31 mouse cellular contexts compared by ENCODE assay signal in genomic region chr10:24271077-24271637, GRCm38 (mm10). TPM values are rescaled to one million over a fixed set of nuclear protein-coding genes. Genes with fewer than 3 reads are reported as not detected.
DNase-seq lines count a peak whose midpoint lies in the region; ATAC-seq and TF ChIP-seq lines count a peak whose summit lies in the region.
"Had no signal": no experiment of that assay in that cellular context is flagged by ENCODE, and none has a peak within 500 bp of the region (broad histone marks: within the 10 kb centered on the region; RNA-seq: fewer than 3 reads in every experiment).

No protein-coding gene starts in this region.

- ATAC-seq in heart, embryonic 16.5 days (replicated peaks; ENCODE audit: extremely low read depth, insufficient read depth, low FRiP score) = no peak
- ATAC-seq in heart, embryonic 11.5 days (replicated peaks; ENCODE audit: insufficient number of reproducible peaks, low FRiP score, low TSS enrichment) = no peak
- ATAC-seq in kidney, postnatal 0 days (replicated peaks; ENCODE audit: low FRiP score, low read depth) = no peak
- ATAC-seq: forebrain, postnatal 0 days; hindbrain, postnatal 0 days; intestine, postnatal 0 days; midbrain, embryonic 16.5 days had no signal

- H3K9ac ChIP-seq in heart, embryonic 16.5 days (ENCODE audit: low read length) = no peak overlapping the region
- no peak overlapping the region for H3K9ac ChIP-seq in heart, embryonic 11.5 days (ENCODE audit: low read depth, low read length)
- no peak overlapping the region for H3K9ac ChIP-seq in kidney, postnatal 0 days (ENCODE audit: low read depth, low read length)
- H3K9ac ChIP-seq: forebrain, embryonic 12.5 days; forebrain, postnatal 0 days; heart, embryonic 13.5 days; hindbrain, embryonic 12.5 days; limb, embryonic 12.5 days; neural tube, embryonic 12.5 days had no signal

- no peak overlapping the region for H3K4me3 ChIP-seq in heart, embryonic 16.5 days (ENCODE audit: low read length)
- no peak overlapping the region for H3K4me3 ChIP-seq in heart, embryonic 11.5 days (ENCODE audit: low read depth, low read length)
- H3K4me3 ChIP-seq in kidney, postnatal 0 days (replicated peaks; ENCODE audit: low read depth, low read length) = no peak overlapping the region
- H3K4me3 ChIP-seq: erythroblast, embryonic 14.5 days; forebrain, embryonic 12.5 days; heart, embryonic 13.5 days; hindbrain, embryonic 12.5 days; left cerebral cortex, adult 2 months; limb, embryonic 12.5 days; midbrain, embryonic 10.5 days; neural tube, embryonic 12.5 days had no signal

- peak overlapping the region; percentile 39; the same call in 1 of the 2 replicates for H3K27ac ChIP-seq in heart, embryonic 16.5 days (ENCODE audit: low read length)
- no peak overlapping the region for H3K27ac ChIP-seq in heart, embryonic 11.5 days (ENCODE audit: low read depth, low read length)
- H3K27ac ChIP-seq in kidney, postnatal 0 days = 0 out of 2 replicates have a peak overlapping the region, but pooled peaks have one; percentile 42
- H3K27ac ChIP-seq: forebrain, embryonic 12.5 days; heart, embryonic 13.5 days; hindbrain, embryonic 12.5 days; hindbrain, postnatal 0 days; left cerebral cortex, adult 2 months; limb, embryonic 12.5 days; midbrain, embryonic 10.5 days; neural tube, embryonic 12.5 days had no signal

- H3K36me3 ChIP-seq in heart, embryonic 16.5 days (ENCODE audit: control insufficient read depth, insufficient read depth) = no peaks in the 10 kb centered on the region
- no peaks in the 10 kb centered on the region for H3K36me3 ChIP-seq in heart, embryonic 11.5 days (ENCODE audit: control insufficient read depth, insufficient read depth, low read length)
- H3K36me3 ChIP-seq in kidney, postnatal 0 days (ENCODE audit: insufficient read depth, low read length) = no peaks in the 10 kb centered on the region
- H3K36me3 ChIP-seq: forebrain, embryonic 12.5 days; heart, embryonic 13.5 days; hindbrain, embryonic 12.5 days; limb, embryonic 12.5 days; midbrain, embryonic 10.5 days; neural tube, embryonic 12.5 days had no signal

- no peak for DNase-seq in kidney, postnatal 0 days (ENCODE audit: low spot score)
- no peak for DNase-seq in kidney, adult 18-20 months
- DNase-seq in 416B (ENCODE audit: low read depth) = peak; percentile 72
- DNase-seq in fibroblast of lung, adult 2 months (ENCODE audit: low read depth) = peak; percentile 17
- DNase-seq in right cerebral cortex, postnatal 10 days (ENCODE audit: low spot score in 2 of 2) = no peak
- DNase-seq: adrenal gland, adult 2 months; adrenal gland, postnatal 36 days; cerebellum, adult 2 months; cerebellum, postnatal 14 days; forebrain, postnatal 0 days; gastrocnemius, postnatal 25 days; heart, adult 18-20 months; heart, postnatal 36 days; kidney, postnatal 14 days; lung, postnatal 10 days; right cerebral cortex, adult 18-20 months; right cerebral cortex, postnatal 4 days had no signal

- no peaks in the 10 kb centered on the region for H3K27me3 ChIP-seq in heart, embryonic 16.5 days (ENCODE audit: control insufficient read depth, insufficient read depth, low read length)
- H3K27me3 ChIP-seq in heart, embryonic 11.5 days (ENCODE audit: control insufficient read depth, insufficient read depth, low read length) = no peaks in the 10 kb centered on the region
- no peaks in the 10 kb centered on the region for H3K27me3 ChIP-seq in kidney, postnatal 0 days (ENCODE audit: insufficient read depth, low read length)
- H3K27me3 ChIP-seq: forebrain, embryonic 12.5 days; heart, embryonic 13.5 days; hindbrain, embryonic 12.5 days; neural tube, embryonic 12.5 days had no signal

- no peak for TF ChIP-seq CTCF in kidney, postnatal 0 days (IDR thresholded peaks at IDR 0.05; ENCODE audit: low read depth)

- H3K9me3 ChIP-seq in heart, embryonic 16.5 days (replicated peaks; ENCODE audit: control insufficient read depth, low read length) = no peaks in the 10 kb centered on the region
- no peaks in the 10 kb centered on the region for H3K9me3 ChIP-seq in heart, embryonic 11.5 days (replicated peaks; ENCODE audit: control insufficient read depth, low read length)
- H3K9me3 ChIP-seq in kidney, postnatal 0 days (replicated peaks; ENCODE audit: low read length) = no peaks in the 10 kb centered on the region
- H3K9me3 ChIP-seq: forebrain, embryonic 12.5 days; heart, embryonic 13.5 days; hindbrain, embryonic 12.5 days; limb, embryonic 12.5 days; midbrain, embryonic 10.5 days; neural tube, embryonic 12.5 days had no signal

- no peaks in the 10 kb centered on the region for H3K4me1 ChIP-seq in heart, embryonic 16.5 days (ENCODE audit: control insufficient read depth, insufficient read depth, low read length)
- H3K4me1 ChIP-seq in heart, embryonic 11.5 days (ENCODE audit: control insufficient read depth, insufficient read depth, low read length) = no peaks in the 10 kb centered on the region
- H3K4me1 ChIP-seq in kidney, postnatal 0 days (replicated peaks; ENCODE audit: insufficient read depth, low read length) = no peaks in the 10 kb centered on the region
- H3K4me1 ChIP-seq: forebrain, embryonic 12.5 days; heart, embryonic 13.5 days; hindbrain, embryonic 12.5 days; limb, embryonic 12.5 days; midbrain, embryonic 10.5 days; neural tube, embryonic 12.5 days had no signal

- no peak overlapping the region for H3K4me2 ChIP-seq in heart, embryonic 16.5 days (ENCODE audit: low read depth, low read length)
- no peak overlapping the region for H3K4me2 ChIP-seq in heart, embryonic 11.5 days
- H3K4me2 ChIP-seq in kidney, postnatal 0 days (ENCODE audit: low read length) = no peak overlapping the region
- H3K4me2 ChIP-seq: forebrain, embryonic 12.5 days; heart, embryonic 13.5 days; hindbrain, embryonic 12.5 days; limb, embryonic 12.5 days; liver, embryonic 11.5 days; neural tube, embryonic 12.5 days had no signal

- WGBS in heart, embryonic 16.5 days = 49% methylated on average over 6 of the region's 6 CpGs
- WGBS in heart, embryonic 11.5 days (ENCODE audit: insufficient replicate concordance) = 51% methylated on average over 6 of the region's 6 CpGs
- WGBS in kidney, postnatal 0 days = 44% methylated on average over 6 of the region's 6 CpGs

RNA-seq across cellular contexts. Expression of gene Moxd1, which starts 47.8 kb away (rescaled TPM):
- polyA plus RNA-seq in heart, embryonic 16.5 days (2015; fragmentation: Nextera tagmentation; extraction: Ambion mirVana) = 9.2 and 11.1 TPM in 2 replicates
- polyA plus RNA-seq in heart, embryonic 11.5 days (2014; fragmentation: Nextera tagmentation; extraction: Ambion mirVana) = 3.7 and 5.8 TPM in 2 replicates
- 12.0 and 12.4 TPM in 2 replicates for polyA plus RNA-seq in kidney, postnatal 0 days (2015; fragmentation: Nextera tagmentation; extraction: Ambion mirVana)
- polyA plus RNA-seq: erythroblast, embryonic 14.5 days had no signal

Comparison
In these comparisons a context has a peak if more than half of its experiments do, and no peak if none do; other contexts are left out.
1. DNase-seq: peak in 416B (single experiment) and fibroblast of lung, adult 2 months (single experiment); none in kidney, postnatal 0 days (single experiment), kidney, adult 18-20 months (single experiment) and right cerebral cortex, postnatal 10 days (0 of 2).